Mouse (Mus musculus) brain, embryonic 18.5 days (tissue): ENCODE measurements around the gene Cd27.
"Not testable (repeated sequence)": the region's sequence is repeated elsewhere in the genome, so short reads cannot be mapped to it uniquely, and the experiment has no call there.

Source experiments
- DNase-seq: peaks from one replicate; pipeline ENCODE4 v3.0.0-alpha.2; 2012; ENCODE audit warnings: low read depth, low spot score

The Cd27 gene

DNA sequence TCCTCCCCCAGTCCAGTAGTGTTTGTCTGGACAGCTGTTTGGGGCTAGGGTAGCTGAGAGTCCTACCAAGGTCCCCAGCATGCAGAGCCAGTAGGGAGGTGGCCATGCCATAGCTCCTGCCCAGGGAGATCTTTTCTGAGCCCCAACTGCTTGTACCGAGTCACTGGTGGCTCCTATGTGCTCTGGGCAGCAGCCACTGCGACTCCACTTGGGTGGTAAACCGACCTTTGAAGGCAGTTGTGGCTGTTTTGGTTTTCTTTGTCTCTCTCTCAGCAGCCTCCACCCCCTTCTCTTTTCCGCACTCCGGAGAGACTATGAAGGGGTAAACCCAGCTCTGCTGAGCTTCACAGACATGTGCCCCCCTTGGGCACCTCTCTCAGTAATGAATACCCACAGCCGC, at the start of gene Cd27:
TSS of gene Cd27 (minus strand) at position 229 of the 400 bp plus-strand sequence.
- DNase-seq = no peak

DNA sequence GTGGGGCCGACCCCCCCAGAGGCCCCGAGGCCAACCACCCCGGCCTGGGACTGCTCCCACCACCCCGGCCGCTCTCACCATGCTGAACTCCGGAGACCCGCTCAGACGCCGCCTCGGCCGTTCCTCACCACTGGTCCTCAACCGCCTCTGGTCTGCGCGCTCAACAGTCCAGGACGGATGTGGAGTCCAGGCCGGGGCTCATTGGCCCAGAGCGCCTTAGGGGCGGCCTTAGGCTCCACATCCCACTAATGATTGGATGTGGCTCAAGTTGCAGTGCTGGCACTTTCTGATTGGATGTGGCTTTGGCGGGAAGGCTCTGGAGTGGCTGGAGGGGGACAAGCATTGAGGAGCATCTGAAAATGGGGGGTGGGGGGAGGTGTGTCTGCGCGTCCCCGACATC, 49.1 kb upstream of the Cd27 start, which contains the start of gene Tuba3a:
TSS of gene Tuba3a (minus strand) at position 153 of the 400 bp plus-strand sequence.
- DNase-seq = no peak

DNA sequence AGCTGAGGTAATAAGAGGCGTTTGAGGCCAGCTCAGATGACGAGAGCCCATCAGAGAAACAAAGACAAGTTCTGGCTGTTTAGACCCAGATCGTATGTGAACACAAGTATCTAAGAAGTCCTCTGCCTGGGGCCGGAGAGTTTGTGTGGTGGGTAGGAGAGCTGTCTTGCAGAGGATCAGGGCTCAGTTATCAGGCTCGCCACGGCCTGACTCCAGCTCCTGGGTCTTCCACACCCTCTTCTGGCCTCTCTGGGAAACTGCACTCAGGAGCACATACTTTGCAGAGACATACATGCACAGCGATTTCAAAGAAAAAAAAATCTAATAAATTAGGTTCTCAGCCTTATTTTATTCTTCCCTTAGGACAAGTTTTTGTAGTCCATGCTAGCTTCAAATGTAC, 47.9 kb upstream of the Cd27 start:
- DNase-seq = no peak

DNA sequence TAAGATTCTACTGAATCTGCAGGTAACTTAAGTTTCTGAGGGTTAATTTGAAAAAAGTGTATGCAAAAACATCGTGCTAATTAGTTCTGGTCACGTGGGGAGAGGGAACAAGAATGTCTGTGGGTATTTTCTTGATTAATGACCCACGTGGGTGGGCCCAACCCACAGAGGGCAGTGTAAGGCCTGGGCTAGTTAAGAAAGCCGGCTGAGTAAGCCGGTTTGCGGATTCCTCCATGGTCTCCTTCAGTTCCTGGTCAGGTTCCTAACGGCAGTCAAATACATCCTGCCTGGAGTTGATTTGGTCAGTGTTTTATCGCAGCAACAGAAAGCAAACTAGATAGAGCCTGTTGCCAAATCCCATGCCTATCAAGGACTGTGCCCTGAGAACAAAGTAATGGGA, 47.4 kb upstream of the Cd27 start:
- no peak for DNase-seq

DNA sequence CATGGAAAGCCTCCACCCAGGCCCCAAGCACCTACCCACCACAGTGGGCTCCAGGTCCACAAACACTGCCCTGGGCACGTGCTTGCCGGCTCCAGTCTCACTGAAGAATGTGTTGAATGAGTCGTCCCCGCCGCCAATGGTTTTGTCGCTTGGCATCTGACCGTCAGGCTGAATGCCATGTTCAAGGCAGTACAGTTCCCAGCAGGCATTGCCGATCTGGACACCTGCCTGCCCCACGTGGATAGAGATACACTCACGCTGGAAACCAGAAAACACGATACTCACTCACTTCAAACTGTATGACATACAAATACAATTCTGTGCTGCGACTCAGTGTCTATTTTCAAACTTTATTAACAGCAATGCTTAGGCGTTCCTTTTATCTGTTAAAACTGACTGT, 45.9 kb upstream of the Cd27 start:
- DNase-seq = not testable (repeated sequence)

DNA sequence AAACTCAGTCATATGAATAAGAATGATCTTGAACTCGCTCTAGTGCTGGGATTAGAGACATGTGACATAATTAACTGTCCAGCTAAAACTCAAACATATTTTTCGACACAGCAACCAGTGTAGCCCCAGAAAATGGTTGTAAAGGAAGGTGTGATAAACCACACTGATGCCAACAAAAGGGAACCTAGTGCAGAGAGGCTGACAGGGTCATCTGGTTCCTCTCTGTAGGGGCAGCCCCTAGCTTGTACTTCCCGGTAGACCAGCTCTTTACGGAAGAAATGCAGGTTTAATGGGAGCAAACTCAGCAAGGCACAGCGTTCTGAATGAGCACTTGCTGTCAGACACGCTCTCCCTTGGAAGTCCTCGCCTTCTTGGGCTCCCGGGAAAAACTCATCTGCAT, 42.9 kb upstream of the Cd27 start:
- no peak for DNase-seq

DNA sequence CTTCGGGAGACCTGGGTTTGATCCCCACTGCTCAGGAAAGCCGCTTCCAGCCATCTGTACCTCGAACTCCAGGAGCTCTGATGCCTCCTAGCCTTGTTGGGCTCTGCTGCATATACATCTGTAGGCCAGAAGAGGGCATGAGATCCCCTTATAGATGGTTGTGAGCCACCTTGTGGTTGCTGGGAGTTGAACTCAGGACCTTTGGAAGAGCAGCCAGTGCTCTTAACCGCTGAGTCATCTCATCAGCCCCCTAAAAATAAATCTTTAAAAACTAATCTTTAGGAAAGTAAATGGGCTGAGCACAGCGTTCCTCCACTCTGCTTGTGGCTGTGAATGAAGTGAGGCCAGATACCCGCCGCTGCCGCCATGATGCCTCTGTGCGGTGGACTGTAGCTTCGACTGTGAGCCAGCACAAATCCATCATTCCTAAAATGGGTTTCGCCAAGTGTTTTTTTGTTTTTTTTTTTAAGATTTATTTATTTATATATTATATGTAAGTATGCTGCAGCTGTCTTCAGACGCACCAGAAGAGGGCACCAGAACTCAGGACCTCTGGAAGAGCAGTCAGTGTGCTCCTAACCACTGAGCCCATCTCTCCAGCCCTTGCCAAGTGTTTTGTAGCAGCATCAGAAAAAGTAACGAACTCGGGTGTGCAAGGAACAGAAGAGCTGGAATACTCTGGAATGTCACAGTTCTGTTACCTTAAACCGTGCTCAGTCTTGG, 38.2 kb upstream of the Cd27 start:
- peak; percentile 12 for DNase-seq

DNA sequence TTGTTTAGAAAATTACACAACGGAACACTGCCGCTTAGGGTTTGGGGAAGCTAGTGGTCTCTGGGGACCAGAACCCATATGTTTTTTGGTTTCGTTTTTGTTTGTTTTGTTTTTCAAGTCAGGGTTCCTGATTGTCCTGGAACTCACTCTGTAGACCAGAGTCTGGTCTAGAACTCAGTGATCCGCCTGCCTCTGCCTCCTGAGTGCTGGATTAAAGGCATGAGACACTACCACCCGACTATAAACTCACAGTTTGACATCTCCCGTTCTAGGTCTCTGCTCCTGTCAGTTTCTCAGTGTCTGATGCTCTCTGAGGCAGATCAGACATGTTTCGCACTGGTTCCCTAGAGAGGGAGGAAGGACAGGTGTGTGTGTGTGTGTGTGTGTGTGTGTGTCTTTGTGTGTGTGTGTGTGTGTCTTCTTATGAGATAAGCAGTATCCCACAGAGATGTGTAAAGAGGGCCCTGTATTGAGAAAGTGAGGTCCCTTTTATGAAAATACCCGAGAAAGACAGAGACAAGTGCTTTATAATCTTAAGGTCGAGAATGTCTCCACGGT, 35.5 kb upstream of the Cd27 start:
- no peak for DNase-seq

DNA sequence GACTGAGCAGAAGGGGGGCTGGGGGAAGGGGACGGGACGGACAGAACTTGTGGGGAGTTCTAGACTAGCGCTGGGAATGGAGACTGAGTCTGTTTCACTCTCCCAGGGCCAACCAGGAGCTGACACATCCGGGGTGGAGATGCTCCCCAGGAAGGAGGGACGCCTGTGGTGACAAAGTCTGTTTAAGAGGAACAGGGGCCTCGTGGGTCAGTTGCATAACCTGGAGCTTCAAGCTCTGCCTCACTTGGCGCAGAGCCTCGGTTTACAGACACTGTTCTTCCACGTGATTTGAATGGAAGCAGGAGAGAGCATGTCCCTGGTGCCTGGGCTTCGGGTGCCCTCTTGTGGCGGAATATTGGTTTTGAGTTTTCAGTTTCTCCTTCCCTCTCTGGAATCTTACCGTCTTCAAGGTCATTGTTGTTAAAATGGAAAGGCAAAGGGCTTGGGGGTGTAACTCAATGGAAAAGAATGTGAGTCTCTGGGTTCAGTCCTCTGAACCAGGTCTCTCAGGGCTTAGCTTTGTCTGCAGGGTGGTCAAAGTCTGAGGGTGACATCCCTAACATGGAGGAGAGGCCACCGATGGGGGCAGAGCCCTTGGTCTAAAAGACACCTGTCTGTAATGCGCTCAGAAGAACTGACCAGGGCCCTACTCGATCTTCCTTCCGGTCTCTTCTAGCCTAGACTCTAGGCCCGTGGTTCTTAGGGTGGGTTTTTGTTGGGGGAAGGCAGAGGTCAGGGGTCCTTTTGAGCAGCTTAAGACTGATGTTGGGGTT, 34.8 kb upstream of the Cd27 start:
- peak; percentile 70 for DNase-seq

DNA sequence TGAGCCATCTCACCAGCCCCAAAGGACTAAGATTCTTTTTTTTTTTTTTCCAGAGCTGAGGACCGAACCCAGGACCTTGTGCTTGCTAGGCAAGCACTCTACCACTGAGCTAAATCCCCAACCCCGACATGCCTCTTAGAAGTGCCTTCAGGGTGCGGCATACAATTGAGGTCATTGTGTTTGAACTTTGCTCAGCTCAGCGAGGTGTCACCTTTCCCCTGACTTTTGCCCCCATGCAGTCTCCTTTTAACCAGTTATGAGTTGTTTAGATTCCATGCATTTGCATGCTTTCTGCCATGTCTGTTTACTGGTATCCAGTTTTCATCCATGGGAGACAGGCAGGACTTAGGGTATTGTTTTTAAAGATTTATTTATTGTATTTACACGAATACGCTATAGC, 32.0 kb upstream of the Cd27 start:
- DNase-seq = no peak

DNA sequence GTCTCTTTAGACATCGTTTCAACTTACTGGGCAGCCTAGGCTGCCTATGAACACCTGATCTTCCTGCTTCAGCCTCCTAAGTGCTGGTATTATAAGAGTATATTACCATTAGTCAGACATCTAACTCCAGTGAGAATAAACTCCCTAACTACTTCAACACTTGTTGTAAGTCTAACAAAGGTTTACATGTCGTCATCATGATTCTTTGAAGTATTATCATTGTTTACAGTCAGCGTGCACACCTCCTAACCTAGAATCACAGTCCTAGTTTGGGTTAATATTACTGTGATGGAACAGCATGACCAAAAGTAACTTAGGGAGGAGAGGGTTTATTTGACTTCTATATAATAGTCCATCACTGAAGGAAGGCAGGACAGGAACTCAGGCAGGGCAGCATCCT, 30.7 kb upstream of the Cd27 start:
- no peak for DNase-seq

DNA sequence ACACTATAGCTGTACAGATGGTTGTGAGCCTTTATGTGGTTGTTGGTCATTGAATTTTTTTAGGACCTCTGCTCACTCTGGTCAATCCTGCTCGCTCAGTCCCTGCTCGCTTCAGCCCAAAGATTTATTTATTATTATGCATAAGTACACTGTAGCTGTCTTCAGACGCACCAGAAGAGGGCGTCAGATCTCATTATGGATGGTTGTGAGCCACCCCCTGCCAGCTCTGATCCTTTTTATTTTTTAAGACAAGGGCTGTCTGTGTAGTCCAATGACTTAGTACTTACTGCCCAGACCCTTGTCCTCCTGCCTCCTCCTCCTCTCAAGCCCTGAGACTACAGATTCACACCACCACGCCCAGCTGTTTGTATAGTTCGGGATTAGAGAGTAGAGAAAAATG, 29.8 kb upstream of the Cd27 start:
- not testable (repeated sequence) for DNase-seq

DNA sequence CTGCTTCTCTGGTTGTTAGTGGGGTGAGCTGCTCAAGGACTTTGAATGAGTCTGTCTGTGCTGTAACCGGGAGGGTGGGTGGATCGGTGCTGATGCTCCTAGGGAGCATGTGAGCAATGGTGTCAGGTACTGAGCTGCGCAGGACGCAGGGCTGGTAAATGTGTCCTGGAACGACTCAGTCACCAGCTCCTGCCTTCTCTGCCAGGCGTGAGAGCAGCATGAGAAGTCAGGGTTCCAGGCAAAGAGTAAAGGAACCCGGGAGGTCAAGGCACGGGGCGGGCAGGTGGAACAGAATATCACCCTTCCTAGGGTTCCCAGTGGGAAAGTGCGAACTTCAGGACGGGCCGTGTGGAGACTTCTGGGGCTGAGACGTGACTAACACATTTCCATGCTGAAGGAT, 29.3 kb upstream of the Cd27 start:
- DNase-seq = no peak

DNA sequence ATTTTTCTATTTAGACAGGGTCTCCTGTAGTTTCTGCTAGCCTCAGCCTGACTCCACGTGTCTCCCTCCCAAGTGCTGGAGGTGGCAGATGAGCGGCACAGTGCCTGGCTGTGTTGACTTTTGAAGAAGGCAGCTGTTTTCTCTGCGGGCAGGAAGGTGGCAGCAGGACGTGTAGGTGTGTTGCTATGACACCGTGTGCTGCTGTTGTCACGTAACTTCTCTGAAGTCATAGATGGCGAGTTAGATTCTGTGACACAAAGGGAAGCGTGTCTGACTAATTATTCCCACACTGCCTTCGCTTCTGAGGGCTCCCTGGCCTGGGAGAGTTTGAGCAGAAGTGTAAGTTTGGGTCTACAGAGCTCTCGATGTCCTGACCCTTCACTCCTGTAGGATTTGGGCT, 28.4 kb upstream of the Cd27 start:
- no peak for DNase-seq

DNA sequence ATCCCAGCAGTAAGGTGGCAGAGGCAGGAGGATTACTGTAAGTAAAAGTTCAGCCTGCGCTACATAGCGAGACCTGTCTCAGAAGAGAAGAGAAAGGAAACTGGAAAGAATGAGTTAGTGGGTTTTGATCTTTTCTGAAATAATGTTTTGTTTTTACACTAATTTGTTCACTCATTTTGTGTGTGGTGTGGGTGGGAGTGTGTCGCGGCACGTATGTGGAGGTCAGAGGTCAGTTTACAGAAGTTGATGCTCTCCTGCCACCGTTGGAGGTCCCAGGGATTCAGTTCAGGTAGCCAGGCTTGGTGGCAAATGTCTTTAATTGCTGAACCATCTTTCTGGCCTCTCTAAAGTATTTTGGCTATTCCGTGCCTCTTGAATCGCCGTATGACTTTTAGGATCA, 27.4 kb upstream of the Cd27 start:
- no peak for DNase-seq

DNA sequence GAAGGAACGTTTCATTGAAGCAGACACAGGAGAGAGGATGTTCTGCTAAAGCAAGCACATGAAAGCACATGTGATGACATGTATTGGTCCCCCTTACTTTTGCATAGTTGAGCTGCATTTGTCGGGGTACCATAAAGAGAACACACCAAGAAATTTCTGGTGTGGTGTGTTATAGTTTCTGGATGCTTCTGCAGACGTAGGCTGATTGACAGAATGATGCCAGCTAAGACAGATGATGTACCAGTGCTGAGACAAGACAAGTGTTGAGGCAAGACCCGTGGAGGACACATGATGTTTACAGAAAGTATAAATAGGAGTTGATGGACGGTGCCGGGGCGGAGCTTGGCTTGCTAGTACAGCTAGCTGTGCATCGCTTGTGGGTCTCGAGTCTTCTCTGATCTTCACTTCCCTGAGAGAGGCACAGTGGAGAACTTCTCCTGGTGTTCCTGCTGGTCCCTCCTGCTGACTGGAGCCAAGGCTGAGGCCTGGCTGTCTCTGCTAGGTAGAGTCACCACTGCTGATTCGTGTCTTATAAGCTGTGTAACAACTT, 23.3 kb upstream of the Cd27 start:
- no peak for DNase-seq

DNA sequence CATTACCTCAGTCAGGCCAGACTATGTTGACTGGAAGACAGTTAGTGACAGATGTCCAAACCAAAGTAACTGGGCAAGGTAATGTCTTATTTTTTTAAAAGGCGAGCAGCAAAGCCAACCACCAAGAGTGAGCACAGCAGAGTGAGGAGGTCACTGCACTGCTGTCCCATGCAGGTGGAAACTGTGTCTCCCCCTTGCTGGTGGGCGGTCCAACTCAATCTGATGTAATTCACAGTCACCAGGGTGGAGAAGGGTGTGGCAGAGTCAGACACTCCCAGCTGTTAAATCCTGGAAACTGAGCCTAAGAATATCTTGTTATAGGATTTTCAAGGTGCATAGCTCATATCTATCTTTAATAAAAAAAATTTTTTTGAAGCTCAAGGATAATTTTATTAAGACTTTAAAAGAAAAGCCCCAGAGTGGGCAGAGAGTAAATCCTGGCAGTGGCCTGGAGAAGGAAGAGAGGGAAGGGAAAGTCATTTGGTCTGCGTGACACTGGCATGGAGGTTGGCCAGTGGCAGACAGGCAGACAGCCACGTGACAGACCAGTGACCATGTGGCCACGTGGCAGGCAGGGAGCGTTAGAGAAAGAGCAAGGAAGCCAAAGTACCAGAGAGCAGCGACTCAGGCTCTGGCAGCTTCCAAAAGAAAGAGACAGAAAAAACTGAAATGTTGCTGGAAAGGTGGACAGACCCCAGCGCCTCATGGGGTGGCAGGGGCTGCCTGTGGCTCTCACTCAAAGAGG, 19.6 kb upstream of the Cd27 start:
- no peak for DNase-seq

DNA sequence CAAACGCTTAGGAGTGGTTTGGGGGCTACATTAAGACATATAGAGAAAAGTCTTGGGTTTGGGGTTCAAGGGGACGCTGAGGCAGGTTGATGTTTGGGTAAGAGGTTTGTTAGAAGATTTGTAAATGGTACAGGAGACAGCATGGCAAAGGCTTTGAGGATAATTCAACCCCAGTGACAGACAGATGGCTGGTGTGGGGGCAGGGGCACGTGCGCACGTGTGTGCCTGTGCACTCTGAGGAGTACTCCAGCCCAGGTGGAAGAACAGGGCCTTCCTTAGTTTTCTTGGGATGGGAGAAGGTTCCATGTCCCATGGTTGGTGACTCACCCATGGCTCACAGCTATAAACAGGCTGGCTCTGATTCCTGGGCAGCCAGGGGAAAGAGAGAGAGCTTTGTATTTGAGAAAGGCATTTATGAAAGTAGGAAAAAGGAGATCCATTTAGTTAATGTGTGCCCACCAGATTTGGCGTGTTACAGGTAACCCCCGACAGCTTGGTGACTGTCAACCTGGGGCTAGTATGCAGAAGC, 18.8 kb upstream of the Cd27 start:
- no peak for DNase-seq

DNA sequence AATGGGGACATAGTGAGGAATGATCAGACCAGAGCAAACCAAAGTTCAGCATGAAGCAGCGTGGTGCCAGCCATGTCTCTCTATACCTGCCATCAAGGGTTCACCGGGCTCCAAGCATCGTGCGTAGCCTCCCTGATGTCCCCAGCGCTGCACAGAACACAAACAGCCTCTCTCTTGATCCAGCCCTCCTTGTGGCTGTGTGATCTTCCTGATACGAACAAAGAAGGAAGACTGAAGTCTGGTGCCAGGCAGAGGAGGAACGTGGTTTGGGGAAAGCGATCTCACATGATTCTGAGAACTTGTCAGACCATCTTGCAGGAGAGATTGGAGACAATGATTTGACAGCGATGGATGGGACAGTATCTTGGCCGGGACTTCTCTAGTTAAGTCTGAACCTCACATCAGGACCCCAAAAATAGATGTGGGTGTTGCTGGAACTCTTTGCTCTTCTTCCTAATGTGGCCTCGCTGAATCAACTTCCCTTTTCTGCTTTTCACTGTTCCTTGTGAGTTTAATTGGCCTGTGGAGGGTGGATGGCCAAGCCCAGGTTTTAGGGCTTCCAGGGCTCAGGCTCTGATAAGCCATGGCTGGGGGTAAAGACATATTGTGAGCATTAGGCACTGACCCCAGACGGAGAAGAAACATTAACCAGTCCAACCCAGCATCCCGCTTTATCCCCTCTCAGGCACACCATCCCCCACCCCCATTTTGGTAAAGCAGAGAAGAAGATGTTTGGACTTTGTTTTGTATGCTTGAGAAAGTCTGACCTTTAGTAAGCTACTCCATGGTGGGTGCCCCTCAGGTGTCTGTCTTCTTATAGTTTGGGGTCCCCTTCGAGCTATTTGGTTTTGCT, 17.3 kb upstream of the Cd27 start:
- no peak for DNase-seq

DNA sequence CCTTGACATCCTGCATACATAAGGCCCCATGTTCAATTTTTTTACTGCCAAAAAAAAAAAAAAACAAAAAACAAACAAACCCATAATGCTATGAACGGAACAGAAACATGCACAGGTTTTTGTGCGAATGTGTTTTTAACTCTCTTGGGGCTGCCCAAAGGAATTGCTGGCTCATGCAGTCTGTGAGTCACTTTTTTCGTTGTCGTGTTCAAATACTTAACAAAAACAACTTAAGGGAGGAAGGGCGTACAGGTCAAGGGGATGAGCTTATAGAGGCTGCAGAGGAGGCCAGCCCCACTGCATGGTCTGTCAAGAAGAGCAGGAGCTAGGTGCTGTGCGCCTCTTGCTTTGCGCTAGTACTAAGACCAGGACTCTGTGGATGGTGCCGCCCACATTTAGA, 15.9 kb upstream of the Cd27 start:
- DNase-seq = no peak

DNA sequence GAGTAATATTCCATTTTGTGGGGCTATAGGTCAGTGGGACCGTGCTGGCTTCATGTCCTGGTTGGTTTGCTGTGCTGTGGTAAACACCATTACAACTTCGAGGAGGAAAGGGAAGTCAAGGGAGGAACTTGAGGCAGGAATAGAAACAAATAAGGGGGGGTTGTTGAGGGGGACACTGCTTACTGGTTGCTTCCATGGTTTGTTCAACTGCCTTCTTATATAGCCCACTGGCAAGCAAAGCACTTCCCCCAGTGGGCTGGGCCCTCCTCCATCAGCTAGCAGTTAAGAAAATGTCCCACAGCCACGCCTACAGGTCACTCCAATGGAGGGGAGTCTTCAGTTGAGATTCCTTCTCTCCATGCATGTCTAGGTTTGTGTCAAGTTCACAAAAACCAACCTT, 15.5 kb upstream of the Cd27 start:
- no peak for DNase-seq
